Mouse (Mus musculus) telencephalon, adult 2 months (tissue): Measurements from ENCODE around the gene Nek9.
A peak's percentile ranks its signal among the peaks of the same experiment; 100 is the strongest.

Experiments used
- DNase-seq: peaks from one replicate; pipeline ENCODE4 v3.0.0-alpha.2; 2011; ENCODE audit warnings: low read depth, low spot score

Gene Nek9

DNA sequence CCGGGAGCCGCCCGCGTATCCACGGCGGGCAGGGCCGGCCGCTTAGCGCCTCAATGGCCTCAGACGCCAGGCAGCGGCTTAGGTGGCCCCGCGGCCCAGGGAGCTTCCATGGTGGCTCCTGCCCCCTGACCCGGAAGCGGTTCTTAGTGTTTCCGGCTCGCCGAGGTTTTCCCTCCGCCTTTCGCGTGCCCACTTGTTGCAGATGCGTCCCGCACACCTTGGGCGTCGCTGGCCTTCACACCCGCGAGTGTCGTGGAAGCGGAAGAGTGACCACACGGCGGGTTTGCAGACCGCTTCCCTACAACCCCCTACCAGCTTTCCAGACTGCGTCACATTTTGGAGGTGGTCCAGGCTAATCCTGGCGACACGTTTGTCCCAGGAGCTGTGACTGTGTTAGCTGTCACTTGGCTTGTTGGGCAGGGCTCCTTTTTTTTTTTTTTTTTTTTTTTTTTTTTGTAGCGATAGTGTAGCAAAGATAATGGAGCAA lies at the start of gene Nek9:
TSS of gene Nek9 (minus strand) at position 120 of the 487 bp plus-strand sequence.
- peak; percentile 84 for DNase-seq

DNA sequence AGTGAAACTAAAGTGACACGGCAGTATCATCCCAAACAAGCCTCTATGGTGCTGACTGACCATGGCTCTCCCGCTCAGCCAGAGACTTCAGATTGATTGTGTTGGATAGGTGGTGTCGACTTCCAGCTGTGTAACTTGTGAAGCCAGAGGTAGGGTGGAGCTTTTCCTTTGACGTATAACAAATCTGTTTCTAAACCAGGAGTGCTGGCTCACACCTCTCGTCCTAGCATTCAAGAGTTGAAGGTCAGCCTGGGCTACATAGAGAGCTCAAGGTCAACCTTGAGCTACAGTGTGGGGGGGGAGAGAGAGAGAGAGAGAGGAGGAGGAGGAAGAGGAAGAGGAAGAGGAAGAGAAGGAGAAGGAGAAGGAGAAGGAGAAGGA lies 46.8 kb upstream of the Nek9 start:
- DNase-seq, result no peak

DNA sequence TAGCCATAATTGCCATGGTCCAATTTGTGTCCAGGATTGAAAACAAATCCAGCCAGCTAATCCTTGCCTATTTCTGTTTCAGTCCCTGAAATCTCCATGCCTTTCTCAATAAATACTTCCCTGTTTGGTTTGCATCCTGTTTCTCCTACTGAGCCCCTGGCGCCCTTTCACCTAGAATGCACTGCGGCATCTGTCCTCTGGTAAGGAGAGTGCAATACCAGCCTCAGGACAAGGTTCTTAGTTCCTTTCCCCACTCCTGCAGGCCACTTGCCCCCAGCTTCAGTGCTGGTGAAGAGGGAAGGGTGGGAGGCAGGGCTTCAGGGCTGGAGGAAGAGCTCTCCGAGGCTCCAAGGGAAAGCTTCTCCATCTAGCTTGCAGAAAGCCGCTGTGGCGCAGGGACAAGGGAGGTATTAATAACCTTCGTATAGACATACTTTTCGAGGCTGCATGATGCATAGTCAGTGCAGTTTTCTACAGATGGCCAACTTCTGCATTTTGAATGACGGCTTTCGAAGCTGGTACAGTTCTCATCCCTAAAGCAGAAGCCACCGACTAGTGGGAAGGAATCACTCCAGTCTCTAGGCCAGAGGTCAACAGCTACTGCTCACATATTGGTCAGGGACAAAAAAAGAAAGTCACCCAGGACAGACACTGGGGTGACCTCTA lies 46.3 kb upstream of the Nek9 start:
- DNase-seq, result no peak

DNA sequence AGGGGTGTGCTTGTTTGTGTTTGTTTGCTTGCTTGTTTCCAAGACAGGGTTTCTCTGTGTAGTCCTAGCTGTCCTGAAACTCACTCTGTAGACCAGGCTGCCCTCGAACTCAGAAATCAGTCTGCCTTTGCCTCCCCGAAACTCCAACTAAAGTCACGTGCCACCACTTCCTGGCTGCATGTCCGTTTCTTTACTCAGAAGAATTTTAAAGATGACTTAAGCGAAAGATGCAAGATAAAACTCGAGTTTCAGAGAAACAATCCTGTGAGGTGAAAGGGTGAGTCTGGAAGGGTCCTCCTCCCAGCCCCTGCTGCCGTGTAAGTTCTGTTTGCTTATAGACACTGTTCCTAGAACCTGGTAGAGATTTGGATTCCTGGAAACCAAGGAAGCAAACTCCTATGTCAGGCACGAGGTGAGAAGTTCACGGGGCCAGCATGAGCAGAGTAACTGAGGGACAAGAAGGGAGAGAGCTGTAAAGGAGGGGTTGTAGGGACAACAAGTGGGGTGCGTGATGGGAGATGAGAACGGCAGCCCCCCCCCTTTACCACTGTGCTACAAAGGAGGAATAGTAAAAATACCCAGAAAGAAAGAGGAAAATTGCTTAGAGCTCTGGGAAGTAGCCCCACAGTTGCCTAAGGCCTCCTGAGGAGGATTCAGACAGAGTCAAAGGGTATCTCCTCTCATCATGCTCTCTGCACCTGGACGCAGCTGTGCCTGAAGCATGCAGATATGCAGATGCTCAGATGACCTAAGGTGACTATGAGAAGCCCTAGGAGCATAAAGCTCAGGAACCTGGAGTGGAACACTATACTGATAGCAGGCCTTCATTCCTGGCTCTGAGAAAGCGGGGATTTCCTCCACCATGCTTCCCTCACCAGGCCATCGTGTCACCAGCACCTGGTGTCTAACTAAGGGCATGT lies 43.9 kb upstream of the Nek9 start:
- no peak for DNase-seq

DNA sequence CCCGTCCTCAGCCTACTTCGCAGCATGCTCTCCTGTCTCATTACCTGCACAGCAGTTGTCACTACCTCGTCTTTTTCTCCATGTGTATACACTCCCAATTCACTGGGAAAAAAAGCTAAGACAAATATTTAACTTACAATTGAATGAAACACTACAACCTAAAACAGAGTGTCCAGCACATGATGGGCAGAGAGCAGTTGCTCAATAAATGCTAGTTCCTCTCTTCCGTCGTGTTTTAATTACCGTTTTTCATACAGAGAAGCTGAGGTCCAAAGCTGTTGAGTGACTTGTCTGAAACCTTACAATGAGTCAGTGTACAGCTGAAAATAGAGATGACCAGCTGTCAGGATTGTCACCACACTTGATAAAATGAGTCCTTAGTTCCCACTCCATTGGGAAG lies 42.4 kb upstream of the Nek9 start:
- no peak for DNase-seq

DNA sequence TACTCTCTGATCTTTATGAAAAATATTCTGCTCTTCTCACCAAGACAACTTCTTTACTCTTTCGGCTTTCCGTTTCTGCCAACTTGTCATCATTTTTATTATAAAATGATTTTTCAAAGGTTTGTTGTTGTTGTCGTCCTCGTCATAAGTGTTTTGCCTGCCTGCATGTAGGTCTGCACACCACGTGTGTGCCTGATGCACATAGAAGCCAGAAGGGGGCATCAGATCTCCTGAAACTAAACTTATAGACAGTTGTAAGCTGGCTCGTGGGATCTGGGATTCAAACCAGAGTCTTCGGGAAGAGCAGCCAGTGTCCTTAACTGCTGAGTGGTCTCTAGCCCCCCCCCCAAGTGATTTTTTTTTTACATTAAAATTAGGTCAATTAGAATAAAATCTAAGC lies 41.8 kb upstream of the Nek9 start:
- DNase-seq, result no peak

DNA sequence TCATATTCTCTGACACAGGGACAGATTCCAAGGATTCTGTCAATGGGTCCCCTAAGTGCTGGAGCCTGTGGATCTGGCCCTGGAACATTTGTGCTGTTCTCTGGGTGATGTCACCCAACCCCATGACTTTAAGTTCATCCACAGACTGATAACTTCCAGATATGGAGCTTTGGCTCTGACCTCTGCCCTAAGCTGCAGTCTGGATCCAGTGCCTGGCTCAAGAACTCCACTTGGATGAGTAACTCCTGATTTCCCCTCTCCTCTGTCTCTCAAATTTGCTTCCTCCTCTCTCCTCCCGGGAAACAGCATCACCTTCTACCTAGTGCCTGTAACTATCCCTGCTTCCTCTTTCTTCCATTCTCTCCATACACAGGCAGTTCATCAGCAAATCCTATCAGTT lies 41.1 kb upstream of the Nek9 start:
- DNase-seq, result no peak

DNA sequence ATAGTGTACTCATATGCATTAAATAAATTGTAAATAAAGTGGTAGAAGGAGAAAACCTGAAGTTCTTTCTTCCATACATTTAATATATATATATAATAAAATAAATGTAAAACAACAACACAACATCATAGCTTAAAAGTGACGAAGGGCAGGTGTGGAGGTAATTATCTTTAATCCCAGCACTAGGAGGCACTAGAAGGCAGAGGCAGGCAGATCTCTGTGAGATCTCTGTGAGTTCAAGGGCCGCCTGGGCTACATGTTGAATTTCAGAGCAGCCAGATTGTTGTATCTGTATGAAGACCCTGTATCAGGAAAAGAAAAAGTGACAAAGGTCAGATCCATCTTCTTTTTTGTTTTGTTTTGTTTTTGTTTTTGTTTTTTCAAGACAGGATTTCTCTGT lies 39.1 kb upstream of the Nek9 start:
- no peak for DNase-seq

DNA sequence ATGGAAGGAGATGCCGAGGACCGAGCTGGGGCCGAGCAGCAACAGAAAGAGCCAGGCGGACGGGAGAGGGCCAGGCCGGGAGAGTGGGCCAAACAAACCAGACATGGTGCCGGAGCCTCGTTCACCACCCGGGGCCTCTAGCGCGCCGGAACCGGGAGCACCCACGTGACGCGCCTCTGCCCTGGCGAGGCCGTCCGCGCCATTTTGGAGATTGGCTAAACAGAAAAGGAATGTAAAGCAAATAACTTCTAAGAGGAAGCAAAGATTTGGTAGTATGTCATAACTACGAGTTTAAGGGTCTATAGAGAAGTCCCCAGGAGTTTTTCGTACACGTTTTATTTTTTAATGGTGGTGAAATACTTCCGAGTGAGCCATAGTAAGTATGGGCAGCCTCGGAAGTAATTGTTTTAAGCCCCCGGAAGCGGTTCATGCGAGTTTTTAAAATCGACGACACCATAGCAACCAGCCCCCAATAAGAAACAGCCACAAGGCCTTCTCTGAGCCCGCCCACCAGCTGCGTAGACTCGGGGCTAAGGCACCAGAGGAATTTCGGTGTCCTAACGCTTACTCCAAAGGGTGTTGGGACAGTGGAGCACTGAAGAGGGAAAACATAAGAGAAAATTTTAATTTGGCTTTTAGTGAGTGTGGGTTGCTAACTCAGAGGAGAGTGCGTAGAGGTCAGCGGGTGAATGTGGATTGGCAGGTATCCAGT lies 35.6 kb upstream of the Nek9 start, which contains the start of gene Tmed10:
TSS of gene Tmed10 (minus strand) at position 287 of the 712 bp plus-strand sequence.
- peak; percentile 97 for DNase-seq

DNA sequence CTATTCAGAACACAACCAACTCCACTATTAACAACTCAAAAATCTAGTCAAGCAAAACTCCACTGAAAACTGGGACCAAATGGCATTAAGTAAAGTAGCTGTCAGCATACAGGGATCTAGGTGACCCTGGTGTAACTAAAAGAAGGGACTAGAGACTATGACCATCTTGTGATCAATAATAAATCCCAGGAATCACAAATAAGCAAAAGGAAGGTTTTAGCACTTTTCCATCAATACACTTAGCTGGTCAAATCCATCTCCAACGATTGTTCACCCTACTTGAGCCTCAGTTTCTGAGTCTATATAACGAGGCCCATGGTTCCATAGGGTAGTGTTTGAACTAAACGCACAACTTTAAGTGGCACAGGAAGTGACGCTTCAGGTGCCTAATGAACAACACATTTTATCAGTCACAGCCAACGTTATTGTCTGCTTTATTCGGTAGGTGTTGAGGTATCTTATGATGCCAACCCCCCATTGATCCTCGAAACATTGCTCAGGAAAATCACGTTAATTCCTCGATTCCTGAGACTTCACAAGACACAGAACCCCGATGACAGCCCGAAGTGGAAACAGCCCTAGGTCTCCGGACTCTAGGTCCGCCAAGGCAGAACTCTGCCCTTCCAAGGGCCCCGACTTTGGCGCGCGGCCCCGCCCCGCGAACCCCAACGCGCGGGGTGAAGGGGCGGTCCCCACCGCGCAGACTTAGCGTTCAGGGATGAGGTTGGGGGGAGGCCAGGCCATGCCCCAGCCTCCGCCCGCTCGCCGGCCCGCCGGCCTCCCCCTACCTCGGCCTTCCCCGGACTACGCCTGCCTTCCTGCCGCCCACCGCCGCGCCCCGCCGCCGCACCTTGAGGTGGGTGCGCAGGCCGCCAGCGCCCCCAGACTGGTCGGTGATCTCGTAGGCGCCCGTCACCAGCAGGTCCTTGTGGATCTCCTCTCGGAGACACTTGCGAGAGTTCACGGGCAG lies 34.7 kb upstream of the Nek9 start:
- no peak for DNase-seq

DNA sequence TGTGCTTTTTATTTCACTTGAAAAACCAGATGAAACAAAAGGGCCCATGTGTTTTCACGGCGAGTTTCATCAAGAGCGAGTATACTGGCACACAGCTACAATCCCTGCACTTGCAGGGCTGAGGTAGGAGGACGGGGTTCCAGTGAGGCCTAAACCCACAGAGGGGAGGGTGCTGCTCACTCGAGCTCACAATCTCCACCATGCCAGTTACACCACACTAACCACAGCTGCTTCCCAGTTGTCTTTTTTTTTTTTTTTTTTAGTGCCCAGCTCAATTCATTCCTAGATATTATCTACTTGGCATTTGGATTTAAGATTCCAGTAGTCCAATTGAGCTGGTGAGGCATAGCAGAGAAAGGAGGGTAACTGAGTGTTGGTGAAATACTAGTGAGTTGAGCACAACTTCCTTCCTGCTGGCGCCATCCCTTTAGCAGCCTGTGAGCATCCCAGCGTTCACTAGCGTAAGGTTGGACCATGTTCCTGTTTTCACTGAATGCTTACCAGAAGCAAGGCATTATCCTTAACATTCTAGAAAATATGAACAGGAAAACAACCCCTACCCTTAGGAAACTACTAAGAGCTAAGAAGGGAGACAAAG lies 33.0 kb upstream of the Nek9 start:
- no peak for DNase-seq

DNA sequence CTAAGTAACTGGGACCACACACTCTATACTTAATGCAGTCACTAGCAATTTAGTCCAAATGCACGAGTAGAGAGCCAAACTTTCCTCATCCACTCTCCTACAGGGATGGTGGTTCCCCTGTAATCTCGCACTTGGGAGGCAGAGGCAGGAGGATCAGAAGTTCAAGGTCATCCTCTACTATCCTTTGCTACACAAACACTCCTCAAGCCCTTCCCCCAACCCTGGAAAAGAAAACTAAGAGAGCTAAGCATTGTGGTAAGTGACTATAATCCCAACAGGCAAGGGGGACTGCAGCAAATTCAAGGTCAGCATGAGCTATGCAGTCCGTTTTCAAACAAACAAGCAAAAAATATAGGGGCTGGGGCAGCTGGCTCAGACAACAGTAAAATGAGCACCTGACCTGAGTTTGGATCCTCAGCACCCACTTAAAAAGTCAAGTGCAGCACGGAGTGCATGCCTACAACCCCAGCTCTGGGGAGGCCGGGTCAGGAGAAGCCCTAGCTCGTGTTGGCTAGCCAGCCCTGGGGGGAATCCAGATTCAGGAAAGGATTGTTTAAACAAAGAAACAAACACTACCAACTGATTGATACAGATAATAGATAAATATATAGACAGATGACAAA lies 29.4 kb upstream of the Nek9 start:
- no peak for DNase-seq

DNA sequence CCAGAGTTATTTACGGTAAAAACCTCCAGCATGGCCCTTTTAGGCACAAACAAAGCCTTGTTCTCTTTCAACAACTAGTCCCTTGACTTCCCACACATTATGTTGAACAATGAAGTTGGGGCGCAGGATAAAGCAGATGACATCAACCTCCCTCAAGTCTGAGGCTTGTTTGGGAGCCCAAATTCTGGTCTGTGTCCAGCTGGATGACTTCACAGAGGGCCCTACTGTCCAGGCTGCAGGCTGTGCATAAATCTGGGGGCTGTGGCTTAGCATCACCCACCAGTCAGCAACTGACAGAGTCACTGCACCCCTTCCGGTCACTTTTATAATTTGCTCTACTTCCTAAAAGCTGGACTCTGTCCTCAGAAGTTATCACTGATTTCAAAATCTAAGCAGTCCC lies 27.1 kb upstream of the Nek9 start:
- peak; percentile 85 for DNase-seq

DNA sequence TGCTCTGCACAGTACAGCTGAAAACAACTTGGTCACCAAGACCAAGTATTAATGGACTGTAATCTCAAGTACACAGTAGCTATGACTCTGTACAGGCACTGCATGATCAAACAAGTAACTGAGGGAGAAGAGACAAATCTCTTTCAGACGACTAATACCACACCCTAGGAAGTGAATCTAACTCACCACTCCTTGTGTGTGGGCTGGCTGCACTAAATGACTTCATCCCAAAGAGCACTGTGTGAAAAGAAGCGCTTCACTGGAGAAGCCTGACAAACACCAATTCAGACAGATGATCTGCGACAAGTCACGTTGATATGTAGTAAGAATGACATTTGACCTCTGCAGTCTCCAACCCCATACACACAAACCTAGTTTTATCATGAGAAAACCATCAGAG lies 23.3 kb upstream of the Nek9 start:
- DNase-seq, result no peak

DNA sequence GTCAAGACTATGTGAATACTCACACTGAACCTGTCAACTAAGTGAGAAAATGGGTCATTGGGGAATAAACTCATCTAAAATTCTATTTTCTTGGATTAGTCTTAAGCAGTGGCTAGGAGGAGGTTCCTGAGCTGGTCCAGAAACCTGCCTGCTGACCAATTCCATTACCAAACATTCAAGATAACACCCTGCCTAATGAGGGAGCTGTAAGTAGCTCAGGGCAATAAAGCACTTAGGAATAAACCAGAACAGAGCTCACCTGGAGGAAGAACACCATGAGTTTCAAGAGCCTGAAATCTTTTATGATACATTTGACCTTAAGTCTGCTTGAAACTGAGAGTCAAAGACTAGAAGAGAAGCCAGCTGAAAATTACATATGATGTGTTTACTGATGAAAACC lies 22.4 kb upstream of the Nek9 start:
- DNase-seq, result no peak

DNA sequence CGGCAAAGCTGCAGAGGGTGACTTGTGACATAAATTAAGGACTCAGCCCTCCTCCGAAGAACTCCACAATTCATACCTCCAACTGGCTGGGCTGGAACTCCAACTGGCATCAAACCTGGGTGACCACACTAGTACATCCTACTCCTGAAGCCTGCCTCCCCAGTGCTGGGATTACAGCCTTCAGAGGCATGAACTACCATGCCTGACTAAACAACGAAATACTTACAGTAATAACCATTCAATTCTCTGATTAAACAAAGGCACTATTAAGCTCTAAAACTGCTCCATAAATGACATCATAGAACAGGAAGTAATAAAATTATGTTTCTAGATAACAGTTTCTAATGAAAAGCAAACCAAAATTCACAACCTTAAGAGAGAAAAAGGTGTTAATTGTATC lies 22.0 kb upstream of the Nek9 start:
- no peak for DNase-seq

DNA sequence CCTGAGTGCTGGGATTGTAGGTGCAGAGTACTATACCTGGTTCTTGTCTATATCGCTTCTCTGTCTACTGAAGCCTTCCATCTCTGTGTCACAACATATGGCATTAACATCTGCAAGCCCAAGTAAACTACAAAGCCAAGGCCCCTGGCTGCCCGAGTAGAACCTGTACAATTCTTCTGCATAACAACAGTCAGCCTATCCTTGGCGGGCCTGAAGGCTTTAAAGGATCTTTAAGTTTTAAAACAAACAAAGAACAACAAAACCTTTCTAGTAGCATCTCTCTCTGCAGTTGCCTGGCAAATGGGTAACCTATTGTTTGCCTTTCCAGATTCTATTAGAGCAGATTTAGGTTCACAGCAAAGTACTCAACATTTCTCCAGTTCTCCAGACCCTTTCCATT lies 14.9 kb upstream of the Nek9 start:
- no peak for DNase-seq

DNA sequence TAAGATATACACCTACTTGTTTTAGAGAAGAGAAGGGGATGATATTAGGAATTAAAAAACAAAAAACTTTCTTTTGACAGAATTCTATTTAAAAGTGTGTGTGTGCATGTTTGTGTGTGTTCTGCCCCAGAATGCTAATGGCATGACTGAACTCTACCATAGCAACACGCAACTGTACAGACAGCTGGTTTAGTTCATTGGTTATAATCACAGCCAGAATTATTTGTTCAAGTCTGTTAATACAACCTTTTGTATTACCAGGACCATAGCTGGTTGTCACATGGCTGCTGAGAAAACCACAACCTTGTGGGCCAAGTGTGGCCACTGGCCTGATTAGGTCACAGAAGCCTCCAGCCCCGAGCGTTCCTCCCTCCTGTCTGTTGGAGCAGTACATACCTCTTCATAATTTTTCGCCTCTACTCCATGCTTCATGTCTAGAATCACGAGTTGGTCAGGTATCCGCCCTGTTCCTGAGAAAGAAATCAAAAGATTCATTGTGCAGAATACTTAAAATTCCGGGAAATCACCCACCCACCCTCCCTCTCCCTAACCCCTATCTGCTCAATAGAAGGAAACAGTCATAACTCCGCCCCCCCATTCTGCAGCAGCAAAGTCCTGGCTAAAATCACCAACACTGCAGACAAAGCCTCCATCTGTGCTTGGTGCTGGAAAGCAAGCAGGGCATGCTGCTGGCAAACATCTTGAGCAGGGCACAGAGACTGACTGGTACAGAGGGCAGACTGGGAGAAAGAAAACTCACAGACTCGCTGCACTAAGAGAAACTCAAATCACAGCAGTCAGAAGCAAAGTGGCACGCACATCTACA lies 11.5 kb upstream of the Nek9 start:
- DNase-seq, result peak; percentile 75

DNA sequence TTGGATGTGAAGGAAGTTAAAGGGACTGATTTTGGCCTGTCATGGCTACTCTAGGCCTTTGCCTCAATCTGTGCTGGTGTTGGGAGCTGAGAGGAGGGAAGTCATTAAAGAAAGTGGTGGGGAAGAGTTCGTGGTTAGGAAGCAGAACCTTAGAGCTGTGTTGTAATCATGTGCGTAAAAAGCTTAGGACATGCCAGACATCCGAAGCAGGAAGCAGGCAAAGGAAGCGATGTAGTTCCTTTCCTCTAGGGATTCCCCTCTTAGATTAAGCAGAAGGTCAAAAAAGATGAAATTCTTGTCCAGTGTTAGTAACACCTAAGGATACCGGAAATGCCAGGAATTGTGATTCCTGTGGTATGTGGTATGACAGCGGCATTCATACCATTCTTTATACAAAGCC lies 9.2 kb upstream of the Nek9 start:
- no peak for DNase-seq
